Mouse (Mus musculus): Measurements from ENCODE around the gene Lhpp.
A peak's percentile ranks its signal among the peaks of the same experiment; 100 is the strongest.

The Lhpp gene

DNA sequence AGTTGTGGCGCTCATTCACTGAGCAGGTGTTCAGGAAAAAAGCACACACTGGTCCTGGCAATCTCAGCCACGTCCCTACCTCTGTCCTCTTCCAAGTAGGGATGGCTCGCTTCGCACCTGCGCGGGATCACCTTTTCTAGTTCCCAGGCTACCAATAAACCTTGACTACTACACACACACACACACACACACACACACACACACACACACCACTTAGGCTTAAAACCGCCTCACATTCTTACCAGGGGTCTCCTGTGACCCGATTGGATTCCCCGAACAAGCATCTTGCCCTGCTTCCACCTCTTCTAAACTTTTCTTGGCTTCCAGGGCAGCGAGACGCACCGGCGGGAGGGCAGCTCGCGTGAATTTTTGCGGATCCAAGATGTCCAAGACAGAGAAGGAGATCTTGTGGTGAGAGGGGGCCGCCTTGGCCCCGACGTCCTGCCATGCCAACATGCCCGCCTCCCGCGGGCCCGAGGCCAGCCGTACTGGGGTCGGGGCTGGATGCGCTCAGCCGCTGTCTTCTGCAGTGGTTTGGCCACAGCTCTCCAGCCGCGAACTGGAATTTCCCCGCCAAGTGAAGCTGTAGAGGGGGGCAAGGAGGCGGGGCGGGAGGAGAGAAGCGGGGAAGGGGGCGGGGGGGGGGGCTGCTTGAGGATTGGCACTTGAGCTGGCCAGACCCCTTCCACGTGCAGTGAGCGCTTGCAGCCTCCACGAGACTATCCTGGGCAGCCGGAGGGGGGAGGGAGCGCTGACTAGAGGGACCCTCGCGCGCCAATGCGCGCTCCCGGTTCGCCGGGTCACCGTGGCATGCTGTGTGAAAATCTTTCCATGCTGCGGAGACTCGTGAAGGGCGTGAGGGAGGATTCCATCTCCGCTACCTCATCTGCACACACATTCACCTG, 11.1 kb upstream of the Lhpp start, which contains the start of gene Nkx1-2:
TSS of gene Nkx1-2 (minus strand) at position 567 of the 905 bp plus-strand sequence.
- DNase-seq (ENCODE audit: low spot score in 2 of 2), result no peak

DNA sequence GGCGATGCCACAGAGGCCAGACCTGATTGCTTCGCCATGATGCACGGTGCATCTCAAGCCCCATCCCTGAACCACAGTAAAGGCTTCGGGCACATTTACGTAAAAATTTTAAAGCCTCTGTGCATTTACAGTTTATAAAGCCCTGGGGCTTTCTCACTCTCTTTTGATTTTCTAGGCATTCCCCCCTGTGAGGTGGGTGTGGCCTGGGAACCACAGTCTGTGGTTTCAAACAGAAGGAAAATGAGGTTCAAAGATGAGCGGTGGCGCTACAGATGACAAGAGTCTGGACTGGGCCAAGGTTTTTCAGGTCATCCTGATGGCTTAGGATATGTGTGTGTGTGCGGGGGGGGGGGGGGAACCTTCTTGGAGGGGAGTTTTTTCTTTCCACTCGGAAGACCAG, 10.4 kb upstream of the Lhpp start:
- DNase-seq (ENCODE audit: low spot score in 2 of 2), result no peak

DNA sequence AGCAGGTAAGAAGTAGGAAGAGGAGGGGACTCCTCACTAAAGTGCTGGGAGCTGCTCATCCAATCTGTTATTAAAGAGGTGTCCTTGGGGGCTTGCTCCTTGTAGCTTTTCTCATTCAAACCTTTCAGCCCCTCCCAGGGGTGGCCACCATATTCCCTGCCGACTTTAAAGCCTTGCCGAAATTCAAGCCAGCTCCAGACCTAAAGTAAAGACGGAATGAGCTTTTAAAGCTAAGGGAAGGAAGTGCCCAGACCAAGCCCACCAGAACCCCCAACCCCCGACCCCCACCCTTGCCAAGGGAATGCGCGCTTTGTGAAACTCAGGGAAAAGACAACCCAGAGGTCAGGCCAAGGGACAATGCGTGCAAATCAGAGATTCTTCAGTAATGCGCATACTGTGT, 9.5 kb upstream of the Lhpp start:
- no peak for DNase-seq (ENCODE audit: low spot score in 2 of 2)

DNA sequence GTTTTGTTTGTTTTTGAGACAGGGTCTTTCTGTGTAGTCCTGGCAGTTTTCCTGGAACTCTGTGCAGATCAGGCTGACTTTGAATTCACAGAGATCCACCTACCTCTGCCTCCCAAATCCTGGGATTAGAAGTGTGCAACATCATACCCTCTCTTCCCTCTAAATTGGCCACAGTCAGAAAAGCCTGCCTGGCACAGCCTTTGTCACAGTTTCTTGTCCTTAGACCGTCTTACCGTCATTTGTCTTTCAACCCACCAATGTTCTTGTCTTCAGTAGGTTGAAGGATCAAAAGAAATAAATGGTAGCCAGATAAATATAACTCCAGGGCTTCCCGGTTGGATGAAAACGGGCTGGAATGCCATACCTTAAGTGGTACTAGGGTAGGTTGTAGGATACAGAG, 5.7 kb upstream of the Lhpp start:
- no peak for DNase-seq (ENCODE audit: low spot score in 2 of 2)

DNA sequence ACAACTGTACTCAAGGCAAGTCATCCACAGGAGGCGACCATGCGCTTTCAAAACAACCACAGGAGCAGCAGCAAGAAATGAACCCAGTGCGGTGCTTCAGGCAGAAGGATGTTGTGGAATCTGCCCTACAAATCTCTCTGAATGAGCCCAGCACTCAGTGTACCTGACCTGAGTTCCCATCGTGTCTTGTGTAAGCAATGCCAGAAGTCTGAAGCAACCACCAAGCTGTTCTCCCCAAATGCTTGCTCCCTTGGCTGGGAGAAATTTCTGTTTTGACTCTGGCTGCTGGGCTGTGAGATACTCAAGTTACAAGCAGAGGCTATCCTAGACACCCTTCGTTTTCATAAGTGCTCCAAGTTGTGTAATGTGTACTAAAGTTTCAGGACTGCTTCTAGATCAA, 4.7 kb upstream of the Lhpp start:
- DNase-seq (ENCODE audit: low spot score in 2 of 2), result no peak

DNA sequence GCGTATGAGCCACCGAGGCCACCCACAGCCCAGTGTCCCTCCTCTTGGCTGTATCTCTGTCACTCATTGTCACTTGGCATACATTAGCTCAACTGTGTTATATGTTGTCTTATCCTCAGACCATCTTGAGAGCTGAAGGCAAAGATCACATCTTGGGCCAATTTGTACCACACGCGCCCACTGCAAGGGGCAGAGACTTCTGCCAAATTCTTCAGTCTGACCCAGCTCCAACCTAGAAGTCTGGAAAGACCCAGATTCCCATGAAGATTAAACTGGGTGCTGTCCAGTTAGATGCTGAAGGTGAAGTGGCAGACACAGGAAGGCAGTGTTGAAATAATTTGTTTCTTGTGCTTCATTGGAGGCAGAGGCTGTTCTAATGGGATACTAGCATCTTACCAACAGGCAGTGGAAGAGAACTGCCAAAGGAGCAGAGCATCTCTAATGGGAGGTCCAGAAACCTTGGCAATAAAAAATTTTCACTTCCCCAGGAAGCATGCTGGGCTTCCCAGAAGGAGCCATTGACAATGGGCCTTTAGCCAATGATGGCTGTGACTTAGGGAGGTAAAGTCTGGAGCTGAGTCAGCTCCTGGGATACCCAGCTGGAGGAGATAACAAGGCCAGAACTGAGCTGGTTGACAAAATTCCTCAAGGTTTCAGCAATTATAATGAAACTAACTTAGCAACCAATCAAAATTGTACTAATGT, 2.0 kb upstream of the Lhpp start:
- no peak for DNase-seq (ENCODE audit: low spot score in 2 of 2)

DNA sequence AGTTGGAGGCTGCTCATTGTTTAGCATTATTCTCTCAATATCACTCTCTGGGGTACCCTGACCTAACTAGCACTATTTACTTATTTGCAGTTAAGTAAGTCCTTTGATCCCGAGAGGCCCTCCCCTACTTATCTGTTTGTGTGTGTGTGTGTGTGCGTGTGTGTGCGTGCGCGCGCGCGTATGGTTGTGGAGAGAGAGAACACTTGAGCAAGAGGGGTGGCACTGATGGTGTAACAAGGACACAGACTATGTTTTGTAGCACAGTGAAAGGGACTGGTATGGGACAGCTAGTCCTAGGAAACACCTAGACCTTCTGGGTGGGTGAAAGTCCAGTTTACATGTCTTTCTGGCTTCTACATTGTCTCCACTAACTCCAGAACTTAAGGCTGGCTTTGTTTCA, 1.1 kb downstream of the Lhpp start:
- no peak for DNase-seq (ENCODE audit: low spot score in 2 of 2)

DNA sequence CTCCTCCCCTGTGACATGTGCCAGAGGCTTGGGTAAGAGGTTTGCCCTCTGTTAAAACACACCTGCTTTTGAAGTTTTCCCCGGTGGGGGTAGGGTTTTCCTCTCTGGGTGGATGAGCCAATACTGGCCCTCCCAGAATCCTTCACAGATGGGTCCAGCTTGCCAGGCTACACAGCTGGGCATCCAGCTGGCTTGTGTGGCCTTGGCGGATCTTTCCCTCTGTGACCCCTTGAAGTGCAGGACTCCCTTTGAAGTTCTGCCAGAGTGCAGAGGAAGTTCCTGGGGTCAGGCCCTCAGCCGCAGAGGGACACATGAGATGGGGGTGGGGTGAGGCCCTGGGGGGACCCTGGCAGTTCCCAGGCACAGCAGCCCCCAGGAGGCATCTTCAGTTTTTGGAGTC, 4.9 kb downstream of the Lhpp start:
- DNase-seq (ENCODE audit: low spot score in 2 of 2), result no peak

DNA sequence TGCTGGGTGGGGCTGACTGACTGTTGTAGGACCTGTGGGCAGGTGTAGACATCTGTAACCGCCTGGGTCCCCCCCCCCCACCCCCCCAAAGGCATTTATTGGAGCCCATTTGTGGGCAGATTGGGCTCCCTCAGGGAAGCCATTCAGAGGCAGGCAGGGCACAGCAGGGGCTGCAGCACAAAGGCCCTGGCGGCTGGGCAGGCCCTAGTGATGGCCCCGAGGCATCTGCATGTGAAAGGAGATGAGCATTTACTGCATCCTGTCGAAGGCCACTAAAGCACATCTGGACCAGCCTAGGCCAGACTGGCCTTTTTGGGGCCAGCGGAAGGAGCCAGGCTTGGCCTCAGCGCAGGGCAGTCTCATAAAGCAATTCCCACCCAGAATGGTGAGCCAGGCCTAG, 6.0 kb downstream of the Lhpp start:
- no peak for DNase-seq (ENCODE audit: low spot score in 2 of 2)

DNA sequence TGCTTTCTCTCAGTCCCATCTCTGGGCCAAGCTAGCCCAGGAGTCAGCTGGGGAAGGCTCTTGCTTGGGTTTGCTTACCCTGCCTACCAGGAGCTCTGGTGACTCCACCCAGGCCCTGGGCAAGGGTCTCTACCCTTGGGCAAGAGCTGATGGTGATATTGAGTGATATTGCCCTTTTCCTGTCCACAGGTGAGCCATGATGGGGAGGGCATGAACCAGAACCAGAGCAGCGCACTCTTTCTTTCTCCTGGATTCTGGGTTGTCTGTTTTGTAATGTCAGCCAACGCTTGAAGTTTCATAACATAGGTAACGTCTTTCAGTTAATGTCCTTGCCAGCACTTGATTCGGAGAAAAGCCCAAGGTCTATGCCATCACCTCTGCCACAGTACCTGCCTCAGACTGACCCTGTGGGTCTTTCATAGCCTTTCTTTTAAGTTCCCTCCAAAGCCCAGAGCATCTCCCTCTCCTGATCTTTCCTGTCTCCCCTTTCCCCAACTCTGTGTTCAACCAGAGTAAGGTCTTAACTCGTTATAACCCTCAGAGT, 6.7 kb downstream of the Lhpp start:
- DNase-seq (ENCODE audit: low spot score in 2 of 2), result no peak

DNA sequence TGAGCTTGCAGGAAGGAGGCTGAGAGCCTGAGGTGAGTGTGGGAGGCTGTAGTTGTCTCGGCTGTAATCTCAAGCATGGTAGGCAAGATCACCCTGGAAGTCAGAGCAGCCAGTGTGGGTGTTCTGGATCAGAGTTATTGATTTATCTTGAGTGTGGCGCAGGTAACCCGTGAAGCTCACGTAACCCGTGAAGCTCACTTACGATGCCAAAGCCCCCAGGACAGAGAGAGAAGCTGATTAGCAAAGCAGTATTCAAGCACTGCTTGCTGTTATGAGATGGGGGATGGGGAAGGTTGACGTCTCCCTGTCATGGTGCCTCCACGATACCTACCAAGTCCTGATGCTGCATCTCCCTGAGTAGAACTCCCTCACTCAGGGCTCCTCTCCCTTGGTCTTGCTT, 9.1 kb downstream of the Lhpp start:
- DNase-seq (ENCODE audit: low spot score in 2 of 2), result no peak

DNA sequence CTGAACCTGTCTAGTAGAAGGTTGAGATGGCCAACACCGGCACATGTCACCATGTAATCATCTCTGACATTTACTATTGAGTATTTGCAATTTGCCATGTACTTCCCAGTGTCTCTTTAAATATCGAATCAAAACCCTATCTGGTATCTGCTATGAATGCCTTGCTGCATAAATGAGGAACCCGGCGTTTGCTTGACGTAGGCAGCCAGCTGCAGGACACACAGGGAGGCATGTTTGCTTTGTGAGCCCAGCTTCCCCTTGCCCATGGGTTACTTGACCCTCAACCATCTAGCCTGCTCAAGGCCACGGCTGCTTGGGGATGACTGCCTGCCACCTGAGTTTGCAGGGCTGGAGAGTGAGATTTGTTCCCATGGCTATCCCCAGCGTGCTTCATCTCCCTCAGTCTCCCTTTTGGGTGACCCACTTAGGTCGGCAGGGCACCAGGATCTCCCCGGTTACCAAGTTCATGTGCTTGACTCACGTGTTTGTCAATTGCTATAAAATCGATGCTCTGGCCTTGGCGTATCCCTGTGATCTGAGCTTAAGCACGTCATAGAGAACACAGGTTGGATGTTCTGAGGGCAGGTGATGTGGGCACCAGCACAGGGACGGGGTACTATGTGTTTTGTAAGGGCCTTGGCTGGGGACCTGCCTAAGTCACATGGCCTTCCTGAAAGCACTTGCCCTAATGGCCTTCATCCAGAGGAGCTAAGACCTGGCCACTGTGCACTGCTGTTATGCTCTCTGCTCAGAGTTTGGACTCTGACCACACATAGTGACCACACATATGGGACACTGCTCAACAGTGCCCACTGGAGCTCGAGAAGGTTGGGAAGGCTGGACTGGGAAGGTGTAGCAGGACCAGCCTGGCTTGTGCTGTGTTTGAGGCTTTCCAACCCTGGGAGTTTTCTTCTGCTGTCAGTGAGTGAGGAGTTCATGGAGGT, 9.8 kb downstream of the Lhpp start:
- no peak for DNase-seq (ENCODE audit: low spot score in 2 of 2)

DNA sequence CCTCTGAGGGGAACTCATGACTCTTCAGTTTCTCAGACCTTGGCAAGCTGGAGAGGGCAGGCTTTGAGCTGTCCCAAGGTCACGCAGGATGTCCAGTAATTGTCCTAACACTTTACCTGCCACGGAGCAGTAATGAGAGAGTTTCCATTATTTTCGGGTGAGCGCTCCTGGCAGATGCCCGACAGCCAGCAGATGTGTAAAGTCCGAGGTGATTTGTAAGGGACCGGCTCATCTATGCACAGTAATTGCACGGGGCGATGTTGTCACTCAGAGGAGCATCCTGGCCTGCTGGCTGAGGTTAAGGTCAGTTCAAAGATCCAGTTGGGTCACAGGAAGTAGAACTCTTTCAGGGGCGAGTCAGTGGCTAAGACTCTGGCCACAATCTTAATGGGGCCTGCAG, 13.7 kb downstream of the Lhpp start:
- no peak for DNase-seq (ENCODE audit: low spot score in 2 of 2)

DNA sequence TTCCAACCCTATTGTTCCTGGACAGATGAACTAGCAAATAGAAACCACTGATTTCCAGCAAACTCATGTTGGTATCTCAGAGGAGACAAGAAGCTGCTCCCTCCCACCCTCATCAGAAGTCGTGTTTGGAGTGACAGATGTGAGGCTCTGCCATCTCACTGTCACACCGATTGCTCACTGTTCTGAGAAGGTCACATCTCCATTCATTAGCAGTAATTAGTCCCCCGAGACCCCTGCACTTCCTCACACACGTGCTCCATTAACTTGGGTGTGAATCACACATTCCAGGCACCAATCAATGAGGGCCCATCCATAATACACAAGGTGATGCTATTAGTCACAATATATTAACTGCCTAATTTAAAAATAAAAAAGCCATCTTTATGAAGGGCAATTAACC, 15.7 kb downstream of the Lhpp start:
- DNase-seq (ENCODE audit: low spot score in 2 of 2), result no peak

DNA sequence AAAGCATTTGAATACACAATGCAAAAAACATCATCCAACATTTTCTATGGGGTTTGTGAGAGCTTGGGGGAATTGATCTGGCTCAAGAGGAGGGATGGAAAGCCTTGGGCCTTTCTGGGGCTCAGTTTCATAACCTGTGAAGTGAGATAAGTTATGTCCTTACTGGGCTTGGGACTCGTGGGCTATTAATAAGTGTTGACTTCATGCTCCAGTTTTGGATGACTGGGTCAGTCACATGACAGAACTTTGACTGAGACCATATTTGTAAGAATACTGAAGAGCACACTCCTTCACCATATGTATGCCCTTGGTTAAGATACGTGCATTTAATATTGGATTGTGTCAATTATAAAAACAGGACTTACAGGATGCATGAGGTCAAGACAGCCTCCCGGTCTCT, 17.0 kb downstream of the Lhpp start:
- DNase-seq (ENCODE audit: low spot score in 2 of 2), result no peak

DNA sequence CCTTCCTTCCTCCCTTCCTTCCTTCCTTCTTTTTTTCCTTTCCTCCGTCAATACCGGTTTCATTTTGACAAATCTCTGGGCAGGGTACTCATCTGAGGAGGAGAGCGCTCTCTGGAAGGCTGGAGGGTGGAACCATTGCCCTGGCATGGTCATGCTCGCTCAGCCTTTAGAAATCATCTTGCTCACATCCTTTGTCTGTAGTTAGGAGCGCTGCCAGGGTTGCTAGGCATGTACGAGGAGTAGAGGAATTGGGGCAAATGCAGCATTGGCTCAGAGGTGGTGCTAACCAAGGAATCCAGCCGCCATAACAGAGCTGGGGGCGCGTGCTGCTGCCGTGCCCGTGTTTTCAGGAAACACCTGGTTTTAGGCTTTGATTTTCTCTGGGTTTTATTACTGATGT, 20.9 kb downstream of the Lhpp start:
- DNase-seq (ENCODE audit: low spot score in 2 of 2), result peak; percentile 44 to 55

DNA sequence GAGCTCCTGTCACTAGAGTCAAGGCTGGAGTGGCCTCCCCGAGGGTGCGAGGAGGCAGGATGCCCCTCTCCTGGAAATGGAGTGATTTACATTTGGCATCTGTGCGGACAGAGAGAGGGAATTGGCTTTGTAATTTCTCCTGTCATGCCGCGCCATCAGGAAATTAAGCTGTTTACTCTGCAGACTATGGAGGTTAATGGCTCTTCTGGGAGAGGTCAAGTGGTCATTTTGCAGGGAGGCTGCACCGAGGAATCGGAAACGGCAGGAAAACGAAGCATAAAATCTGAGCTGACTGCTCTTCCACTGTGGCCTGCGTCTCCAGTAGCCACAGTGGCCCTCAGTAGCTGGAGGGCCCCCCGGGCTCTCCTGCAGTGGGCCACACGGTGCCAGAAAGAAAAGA, 26.9 kb downstream of the Lhpp start:
- no peak for DNase-seq (ENCODE audit: low spot score in 2 of 2)

DNA sequence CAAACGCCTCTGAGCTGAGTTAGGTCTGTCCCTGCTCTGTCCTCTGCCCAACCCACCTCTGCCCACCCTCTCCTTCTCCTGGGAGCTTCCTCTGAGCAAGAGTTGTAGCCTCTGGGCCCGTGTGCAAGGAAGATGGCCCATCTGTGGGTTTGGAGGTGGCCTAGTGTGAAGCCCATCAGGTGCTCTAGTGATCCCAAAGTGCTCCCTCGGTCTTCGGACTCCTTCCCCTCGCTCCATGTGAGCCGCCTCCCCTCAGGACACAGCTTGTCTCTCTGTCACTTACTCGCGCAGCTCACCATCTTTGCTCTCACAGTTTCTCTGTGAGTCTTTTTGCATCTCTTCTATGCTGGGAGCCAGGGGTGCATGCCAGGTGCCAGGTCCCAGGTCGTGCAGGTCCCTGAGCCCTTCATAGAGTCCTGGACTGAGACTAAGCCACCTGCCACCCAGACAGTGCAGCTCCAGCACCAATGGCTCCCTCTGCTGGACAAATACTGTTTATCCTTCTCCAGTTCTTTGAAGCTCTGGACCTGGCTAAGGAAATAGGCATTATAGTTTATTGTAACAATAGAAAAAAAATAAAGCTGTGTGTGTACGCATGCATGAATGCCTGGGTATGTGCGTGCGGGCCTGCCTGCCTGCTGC, 28.1 kb downstream of the Lhpp start:
- no peak for DNase-seq (ENCODE audit: low spot score in 2 of 2)

DNA sequence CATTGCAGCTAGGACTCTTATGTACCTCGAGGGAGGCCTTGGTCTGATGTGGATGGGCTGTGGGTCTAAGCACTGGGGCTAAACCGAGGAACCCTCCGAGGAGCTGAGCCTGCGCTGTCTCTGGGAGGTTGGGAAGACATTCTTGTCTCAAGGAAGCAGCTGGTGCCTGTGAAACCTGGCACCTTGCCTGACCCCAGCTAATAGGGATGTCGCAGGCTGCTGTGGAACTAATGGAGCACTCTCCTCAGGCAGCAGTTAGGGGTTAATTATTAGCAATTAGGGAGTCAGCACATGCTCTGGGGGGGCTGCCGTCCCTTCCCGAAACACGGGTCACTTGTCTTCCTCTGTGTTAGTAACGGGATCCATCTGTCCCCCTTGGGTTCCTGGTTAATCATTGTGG, 30.5 kb downstream of the Lhpp start:
- DNase-seq (ENCODE audit: low spot score in 2 of 2), result no peak

DNA sequence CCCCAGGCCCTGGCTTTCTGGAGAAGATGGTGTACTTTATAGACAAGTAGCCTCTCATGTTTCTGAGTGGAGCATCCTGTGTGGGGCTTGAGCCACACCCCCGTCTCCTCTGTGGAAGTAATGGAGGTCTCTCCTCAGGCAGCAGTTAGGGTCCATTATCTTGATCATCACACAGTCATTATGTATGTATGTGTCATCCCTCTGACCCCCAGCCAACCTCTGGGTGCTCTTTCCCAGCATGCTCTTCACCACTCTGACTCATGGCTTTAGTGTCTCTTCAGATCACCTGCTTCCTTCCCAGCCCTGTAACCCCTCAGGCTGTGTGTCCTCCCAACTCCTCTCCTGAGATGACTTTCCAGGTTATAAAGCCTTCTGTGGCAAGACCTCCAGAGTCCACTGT, 31.2 kb downstream of the Lhpp start:
- no peak for DNase-seq (ENCODE audit: low spot score in 2 of 2)

DNA sequence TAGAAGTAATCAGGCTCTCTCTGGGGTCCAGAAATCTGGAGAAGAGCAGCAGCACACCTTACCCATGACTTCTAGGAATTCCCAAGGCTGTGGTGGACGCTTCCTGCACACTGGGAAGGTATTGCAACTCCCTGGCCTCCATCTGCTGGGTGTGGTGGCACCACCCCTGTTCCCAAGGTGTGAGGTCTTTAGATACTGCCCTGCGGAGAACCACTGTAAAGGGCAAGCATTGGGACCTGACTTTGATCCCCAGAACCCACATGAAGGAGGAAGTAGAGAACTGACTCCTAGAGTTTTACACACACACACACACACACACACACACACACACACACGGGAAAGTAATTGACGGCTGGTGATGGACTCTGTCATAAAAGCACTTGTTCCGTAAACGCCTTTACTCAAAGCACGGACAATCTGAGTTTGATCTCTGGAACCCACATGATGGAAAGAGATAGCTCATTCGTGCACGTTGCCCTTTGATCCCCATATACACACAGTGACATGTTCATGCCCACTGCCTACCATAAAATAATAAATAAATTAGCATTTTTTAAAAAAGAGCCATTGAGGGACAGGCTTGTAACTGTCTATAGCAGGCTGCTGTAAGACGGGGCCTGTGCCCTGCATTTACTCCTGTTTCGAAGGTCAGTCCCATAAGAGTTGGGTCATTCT, 34.3 kb downstream of the Lhpp start:
- DNase-seq (ENCODE audit: low spot score in 2 of 2), result no peak

Measured in left cerebral cortex, adult 9 months (tissue).